Mouse (Mus musculus): ENCODE results near the gene Kcna5. TPM values are rescaled to one million over a fixed set of nuclear protein-coding genes. Genes with fewer than 3 reads are reported as not detected.

Gene Kcna5
- polyA plus RNA-seq (2014; fragmentation: Nextera tagmentation; extraction: Ambion mirVana), result 1.6 and 1.7 TPM in 2 replicates

GRCm38 (mm10) chr6:126535208-126535910 is at the start of gene Kcna5:
Gene Kcna5 (minus strand): TSS chr6:126535412.
- WGBS, result 2% methylated on average over 15 of the region's 15 CpGs
- DNase-seq (ENCODE audit: low spot score), result peak; percentile 61
- peak within 1 kb of the TSS; percentile 50 for H3K9ac ChIP-seq (ENCODE audit: low read length)
- ATAC-seq (ENCODE audit: insufficient number of reproducible peaks, low FRiP score, low TSS enrichment, low read depth), result peak; percentile 67; the same call in 1 of the 2 replicates
- no peaks in the 10 kb centered on the region for H3K36me3 ChIP-seq (ENCODE audit: control insufficient read depth, insufficient read depth, low read length)
- H3K4me2 ChIP-seq (ENCODE audit: low read depth, severe bottlenecking), result peak within 1 kb of the TSS; percentile 65
- H3K9me3 ChIP-seq (ENCODE audit: control insufficient read depth, low read length), result no peaks in the 10 kb centered on the region
- peaks cover 13% of the 10 kb centered on the region for H3K27me3 ChIP-seq (ENCODE audit: control insufficient read depth, insufficient read depth, low read length)
- 0 out of 2 replicates have a peak within 1 kb of the TSS, but pooled peaks have one; percentile 33 for H3K27ac ChIP-seq (replicated peaks; ENCODE audit: low read depth, low read length)
- peaks cover 15% of the 10 kb centered on the region for H3K4me1 ChIP-seq (ENCODE audit: control insufficient read depth, insufficient read depth, low read length)
- peak within 1 kb of the TSS; percentile 26 for H3K4me3 ChIP-seq (ENCODE audit: low read depth, low read length)

GRCm38 (mm10) chr6:126583075-126583474 is 47.9 kb upstream of the Kcna5 start:
- no peak overlapping the region for H3K9ac ChIP-seq (ENCODE audit: low read length)
- H3K4me3 ChIP-seq (ENCODE audit: low read depth, low read length), result no peak overlapping the region
- H3K36me3 ChIP-seq (ENCODE audit: control insufficient read depth, insufficient read depth, low read length), result no peaks in the 10 kb centered on the region
- H3K9me3 ChIP-seq (ENCODE audit: control insufficient read depth, low read length), result no peaks in the 10 kb centered on the region
- H3K4me1 ChIP-seq (ENCODE audit: control insufficient read depth, insufficient read depth, low read length), result peaks cover 4% of the 10 kb centered on the region; the same call in 1 of the 2 replicates
- no peak for ATAC-seq (ENCODE audit: insufficient number of reproducible peaks, low FRiP score, low TSS enrichment, low read depth)
- WGBS, result 65% methylated on average over 7 of the region's 7 CpGs
- no peak overlapping the region for H3K4me2 ChIP-seq (ENCODE audit: low read depth, severe bottlenecking)
- no peaks in the 10 kb centered on the region for H3K27me3 ChIP-seq (ENCODE audit: control insufficient read depth, insufficient read depth, low read length)
- peak; percentile 60 for DNase-seq (ENCODE audit: low spot score)
- no peak overlapping the region for H3K27ac ChIP-seq (replicated peaks; ENCODE audit: low read depth, low read length)

- ATAC-seq (ENCODE audit: insufficient number of reproducible peaks, low FRiP score, low TSS enrichment, low read depth), result no peak
- Histone ChIP-seq H3K27me3 (ENCODE audit: control insufficient read depth, insufficient read depth, low read length) (no peaks in the 10 kb centered on the region), H3K4me1 (ENCODE audit: control insufficient read depth, insufficient read depth, low read length) (no peaks in the 10 kb centered on the region), H3K9me3 (ENCODE audit: control insufficient read depth, low read length) (no peaks in the 10 kb centered on the region), H3K4me3 (ENCODE audit: low read depth, low read length) (no peak overlapping the region), H3K36me3 (ENCODE audit: control insufficient read depth, insufficient read depth, low read length) (no peaks in the 10 kb centered on the region), H3K27ac (replicated peaks; ENCODE audit: low read depth, low read length) (no peak overlapping the region), H3K4me2 (ENCODE audit: low read depth, severe bottlenecking) (no peak overlapping the region), H3K9ac (ENCODE audit: low read length) (no peak overlapping the region)
- no peak for DNase-seq (ENCODE audit: low spot score)
- 85% methylated on average over 8 of the region's 8 CpGs for WGBS
Measured at GRCm38 (mm10) chr6:126581632-126582031, 46.4 kb upstream of the Kcna5 start.

- ATAC-seq (ENCODE audit: insufficient number of reproducible peaks, low FRiP score, low TSS enrichment, low read depth), result no peak
Measured at GRCm38 (mm10) chr6:126580571-126580970, 45.4 kb upstream of the Kcna5 start.

GRCm38 (mm10) chr6:126577415-126577814 is 42.2 kb upstream of the Kcna5 start:
- Histone ChIP-seq H3K27ac (replicated peaks; ENCODE audit: low read depth, low read length) (no peak overlapping the region), H3K4me3 (ENCODE audit: low read depth, low read length) (no peak overlapping the region), H3K9ac (ENCODE audit: low read length) (no peak overlapping the region), H3K27me3 (ENCODE audit: control insufficient read depth, insufficient read depth, low read length) (no peaks in the 10 kb centered on the region), H3K36me3 (ENCODE audit: control insufficient read depth, insufficient read depth, low read length) (no peaks in the 10 kb centered on the region), H3K9me3 (ENCODE audit: control insufficient read depth, low read length) (no peaks in the 10 kb centered on the region), H3K4me2 (ENCODE audit: low read depth, severe bottlenecking) (no peak overlapping the region), H3K4me1 (ENCODE audit: control insufficient read depth, insufficient read depth, low read length) (no peaks in the 10 kb centered on the region)
- ATAC-seq (ENCODE audit: insufficient number of reproducible peaks, low FRiP score, low TSS enrichment, low read depth), result no peak
- 82% methylated on average over 3 of the region's 3 CpGs for WGBS
- no peak for DNase-seq (ENCODE audit: low spot score)

More at GRCm38 (mm10) chr6:126580571-126580970, 45.4 kb upstream of the Kcna5 start:
- 87% methylated on average over 3 of the region's 3 CpGs for WGBS
- Histone ChIP-seq H3K36me3 (ENCODE audit: control insufficient read depth, insufficient read depth, low read length) (no peaks in the 10 kb centered on the region), H3K4me3 (ENCODE audit: low read depth, low read length) (no peak overlapping the region), H3K27ac (replicated peaks; ENCODE audit: low read depth, low read length) (no peak overlapping the region), H3K4me2 (ENCODE audit: low read depth, severe bottlenecking) (no peak overlapping the region), H3K27me3 (ENCODE audit: control insufficient read depth, insufficient read depth, low read length) (no peaks in the 10 kb centered on the region), H3K4me1 (ENCODE audit: control insufficient read depth, insufficient read depth, low read length) (no peaks in the 10 kb centered on the region), H3K9ac (ENCODE audit: low read length) (no peak overlapping the region), H3K9me3 (ENCODE audit: control insufficient read depth, low read length) (no peaks in the 10 kb centered on the region)
- DNase-seq (ENCODE audit: low spot score), result no peak

- no peak overlapping the region for H3K4me3 ChIP-seq (ENCODE audit: low read depth, low read length)
- no peaks in the 10 kb centered on the region for H3K9me3 ChIP-seq (ENCODE audit: control insufficient read depth, low read length)
- no peak overlapping the region for H3K4me2 ChIP-seq (ENCODE audit: low read depth, severe bottlenecking)
- no peaks in the 10 kb centered on the region for H3K36me3 ChIP-seq (ENCODE audit: control insufficient read depth, insufficient read depth, low read length)
- no peaks in the 10 kb centered on the region for H3K4me1 ChIP-seq (ENCODE audit: control insufficient read depth, insufficient read depth, low read length)
- ATAC-seq (ENCODE audit: insufficient number of reproducible peaks, low FRiP score, low TSS enrichment, low read depth) (no peak), DNase-seq (ENCODE audit: low spot score) (no peak)
- H3K27me3 ChIP-seq (ENCODE audit: control insufficient read depth, insufficient read depth, low read length), result no peaks in the 10 kb centered on the region
- H3K9ac ChIP-seq (ENCODE audit: low read length), result no peak overlapping the region
- WGBS, result 81% methylated on average over 1 of the region's 1 CpGs
- no peak overlapping the region for H3K27ac ChIP-seq (replicated peaks; ENCODE audit: low read depth, low read length)
Measured at GRCm38 (mm10) chr6:126576566-126576965, 41.4 kb upstream of the Kcna5 start.

GRCm38 (mm10) chr6:126574778-126575177 is 39.6 kb upstream of the Kcna5 start:
- Histone ChIP-seq H3K4me3 (ENCODE audit: low read depth, low read length) (no peak overlapping the region), H3K9ac (ENCODE audit: low read length) (no peak overlapping the region), H3K4me1 (ENCODE audit: control insufficient read depth, insufficient read depth, low read length) (no peaks in the 10 kb centered on the region), H3K27me3 (ENCODE audit: control insufficient read depth, insufficient read depth, low read length) (no peaks in the 10 kb centered on the region), H3K27ac (replicated peaks; ENCODE audit: low read depth, low read length) (no peak overlapping the region), H3K9me3 (ENCODE audit: control insufficient read depth, low read length) (no peaks in the 10 kb centered on the region), H3K4me2 (ENCODE audit: low read depth, severe bottlenecking) (no peak overlapping the region), H3K36me3 (ENCODE audit: control insufficient read depth, insufficient read depth, low read length) (no peaks in the 10 kb centered on the region)
- no peak for ATAC-seq (ENCODE audit: insufficient number of reproducible peaks, low FRiP score, low TSS enrichment, low read depth)
- WGBS, result 86% methylated on average over 7 of the region's 7 CpGs
- no peak for DNase-seq (ENCODE audit: low spot score)

- ATAC-seq (ENCODE audit: insufficient number of reproducible peaks, low FRiP score, low TSS enrichment, low read depth), result no peak
- Histone ChIP-seq H3K4me3 (ENCODE audit: low read depth, low read length) (no peak overlapping the region), H3K9ac (ENCODE audit: low read length) (no peak overlapping the region), H3K4me1 (ENCODE audit: control insufficient read depth, insufficient read depth, low read length) (no peaks in the 10 kb centered on the region), H3K27ac (replicated peaks; ENCODE audit: low read depth, low read length) (no peak overlapping the region), H3K4me2 (ENCODE audit: low read depth, severe bottlenecking) (no peak overlapping the region), H3K36me3 (ENCODE audit: control insufficient read depth, insufficient read depth, low read length) (no peaks in the 10 kb centered on the region), H3K9me3 (ENCODE audit: control insufficient read depth, low read length) (no peaks in the 10 kb centered on the region), H3K27me3 (ENCODE audit: control insufficient read depth, insufficient read depth, low read length) (no peaks in the 10 kb centered on the region)
- WGBS, result 80% methylated on average over 5 of the region's 5 CpGs
- DNase-seq (ENCODE audit: low spot score), result no peak
Measured at GRCm38 (mm10) chr6:126573021-126573420, 37.8 kb upstream of the Kcna5 start.

Data from limb, embryonic 11.5 days (tissue).